Mouse (Mus musculus) thymus, postnatal 10 days (tissue): Measurements from ENCODE around the gene Gpr146.

Source experiments
- DNase-seq, 2 experiments: peaks; one replicate each; pipeline ENCODE4 v3.0.0; 2021; ENCODE audit warnings: low spot score in 2 of 2

Gpr146 gene

GRCm38 (mm10) chr5:139355235-139355772 is 22.2 kb upstream of the Gpr146 start:
- DNase-seq = peak; percentile 42 to 78

GRCm38 (mm10) chr5:139358653-139359052 is 18.8 kb upstream of the Gpr146 start:
- peak in 1 of 2 experiments; percentile 56 for DNase-seq

- DNase-seq = no peak
Observed at GRCm38 (mm10) chr5:139359244-139359643, 18.3 kb upstream of the Gpr146 start.

GRCm38 (mm10) chr5:139363858-139364257 is 13.6 kb upstream of the Gpr146 start:
- no peak for DNase-seq

- peak; percentile 66 to 87 for DNase-seq
Observed at GRCm38 (mm10) chr5:139364260-139364910, 13.1 kb upstream of the Gpr146 start.

- DNase-seq = no peak
Observed at GRCm38 (mm10) chr5:139364911-139365571, 12.5 kb upstream of the Gpr146 start.

GRCm38 (mm10) chr5:139365827-139366226 is 11.7 kb upstream of the Gpr146 start:
- DNase-seq = no peak

- DNase-seq = no peak
Observed at GRCm38 (mm10) chr5:139366484-139366883, 11.0 kb upstream of the Gpr146 start.

GRCm38 (mm10) chr5:139367884-139368458 is 9.5 kb upstream of the Gpr146 start:
- no peak for DNase-seq

- DNase-seq = no peak
Observed at GRCm38 (mm10) chr5:139368638-139369320, 8.7 kb upstream of the Gpr146 start.

- no peak for DNase-seq
Observed at GRCm38 (mm10) chr5:139370336-139370735, 7.2 kb upstream of the Gpr146 start.

GRCm38 (mm10) chr5:139371118-139371517 is 6.4 kb upstream of the Gpr146 start:
- no peak for DNase-seq

- peak; percentile 71 to 74 for DNase-seq
Observed at GRCm38 (mm10) chr5:139371631-139372401, 5.7 kb upstream of the Gpr146 start.

- no peak for DNase-seq
Observed at GRCm38 (mm10) chr5:139373126-139373525, 4.4 kb upstream of the Gpr146 start.

GRCm38 (mm10) chr5:139373889-139374444 is 3.5 kb upstream of the Gpr146 start:
- DNase-seq = no peak

- no peak for DNase-seq
Observed at GRCm38 (mm10) chr5:139374841-139375240, 2.7 kb upstream of the Gpr146 start.

GRCm38 (mm10) chr5:139378271-139378556 is 717 bp downstream of the Gpr146 start:
- DNase-seq = no peak

GRCm38 (mm10) chr5:139378986-139379629 is 1.6 kb downstream of the Gpr146 start:
- peak; percentile 40 to 54 for DNase-seq

- DNase-seq = no peak
Observed at GRCm38 (mm10) chr5:139379771-139380384, 2.4 kb downstream of the Gpr146 start.
